Mouse (Mus musculus): Measurements from ENCODE around the gene Kcnk2.
A peak's percentile ranks its signal among the peaks of the same experiment; 100 is the strongest.

Gene Kcnk2

GRCm38 (mm10) chr1:189219051-189219450, 183.0 kb downstream of the Kcnk2 start:
- no peak for DNase-seq (ENCODE audit: extremely low spot score, low spot score)

- no peak for DNase-seq (ENCODE audit: extremely low spot score, low spot score)
Observed at GRCm38 (mm10) chr1:189217751-189218564, 184.1 kb downstream of the Kcnk2 start.

- DNase-seq (ENCODE audit: extremely low spot score, low spot score) = no peak
Observed at GRCm38 (mm10) chr1:189215131-189215530, 186.9 kb downstream of the Kcnk2 start.

- no peak for DNase-seq (ENCODE audit: extremely low spot score, low spot score)
Observed at GRCm38 (mm10) chr1:189214477-189214876, 187.6 kb downstream of the Kcnk2 start.

- DNase-seq (ENCODE audit: extremely low spot score, low spot score) = peak; percentile 18
Observed at GRCm38 (mm10) chr1:189209715-189210108, 192.4 kb downstream of the Kcnk2 start.

- DNase-seq (ENCODE audit: extremely low spot score, low spot score) = no peak
Observed at GRCm38 (mm10) chr1:189209029-189209714, 192.9 kb downstream of the Kcnk2 start.

GRCm38 (mm10) chr1:189208605-189209004, 193.5 kb downstream of the Kcnk2 start:
- DNase-seq (ENCODE audit: extremely low spot score, low spot score) = no peak

- no peak for DNase-seq (ENCODE audit: extremely low spot score, low spot score)
Observed at GRCm38 (mm10) chr1:189195758-189196157, 206.3 kb downstream of the Kcnk2 start.

GRCm38 (mm10) chr1:189187737-189188390, 214.2 kb downstream of the Kcnk2 start:
- peak; percentile 28 for DNase-seq (ENCODE audit: extremely low spot score, low spot score)

- no peak for DNase-seq (ENCODE audit: extremely low spot score, low spot score)
Observed at GRCm38 (mm10) chr1:189185206-189185750, 216.8 kb downstream of the Kcnk2 start.

- DNase-seq (ENCODE audit: extremely low spot score, low spot score) = no peak
Observed at GRCm38 (mm10) chr1:189177746-189178145, 224.3 kb downstream of the Kcnk2 start.

- no peak for DNase-seq (ENCODE audit: extremely low spot score, low spot score)
Observed at GRCm38 (mm10) chr1:189173479-189173878, 228.6 kb downstream of the Kcnk2 start.

GRCm38 (mm10) chr1:189171138-189171537, 230.9 kb downstream of the Kcnk2 start:
- no peak for DNase-seq (ENCODE audit: extremely low spot score, low spot score)

GRCm38 (mm10) chr1:189165756-189166155, 236.3 kb downstream of the Kcnk2 start:
- DNase-seq (ENCODE audit: extremely low spot score, low spot score) = no peak

- no peak for DNase-seq (ENCODE audit: extremely low spot score, low spot score)
Observed at GRCm38 (mm10) chr1:189165141-189165540, 236.9 kb downstream of the Kcnk2 start.

GRCm38 (mm10) chr1:189164721-189165120, 237.4 kb downstream of the Kcnk2 start:
- no peak for DNase-seq (ENCODE audit: extremely low spot score, low spot score)

GRCm38 (mm10) chr1:189164241-189164640, 237.8 kb downstream of the Kcnk2 start:
- no peak for DNase-seq (ENCODE audit: extremely low spot score, low spot score)

All from neural tube, embryonic 10.5 days (tissue).